Mouse (Mus musculus) MEL (cell line): ENCODE data around the gene Vmn2r42. TPM values are rescaled to one million over a fixed set of nuclear protein-coding genes. Genes with fewer than 3 reads are reported as not detected.
"Not testable (repeated sequence)": the region's sequence is repeated elsewhere in the genome, so short reads cannot be mapped to it uniquely, and the experiment has no call there.

Experiments used
- DNase-seq: peaks from one replicate; pipeline ENCODE4 v3.0.0; 2011; ENCODE audit warnings: low read depth, low spot score
- H3K27ac ChIP-seq: 2 replicates; pipeline ENCODE4 v1.5.1; 2012; ENCODE audit warnings: low read depth, mild to moderate bottlenecking, control low read depth, low read length, moderate library complexity; ENCODE audit not compliant: control insufficient read depth
- H3K27me3 ChIP-seq, 2 experiments: fragments of 150-350 bp in 1 of 2; sonication (generic) in 1 of 2; 2 replicates each; pipeline ENCODE4 v1.6.1; 2012; ENCODE audit warnings: low read length in 2 of 2, mild to moderate bottlenecking in 2 of 2, improper control_type of control experiment in 1 of 2, moderate library complexity in 1 of 2; ENCODE audit not compliant: insufficient read depth in 2 of 2, control insufficient read depth in 1 of 2
- H3K36me3 ChIP-seq, 2 experiments: 2 replicates each; pipeline ENCODE4 v1.6.1; 2012 to 2014; ENCODE audit warnings: low read length in 2 of 2, improper control_type of control experiment in 1 of 2, inconsistent platforms in 1 of 2, mild to moderate bottlenecking in 1 of 2; ENCODE audit not compliant: insufficient read depth in 2 of 2, control insufficient read depth in 1 of 2
- H3K4me1 ChIP-seq, 2 experiments: fragments of 150-350 bp in 1 of 2; sonication (generic) in 1 of 2; 2 replicates each; pipeline ENCODE4 v1.6.1; 2012; ENCODE audit warnings: low read length in 2 of 2, improper control_type of control experiment in 1 of 2, mild to moderate bottlenecking in 1 of 2; ENCODE audit not compliant: insufficient read depth in 2 of 2, control insufficient read depth in 1 of 2
- H3K4me3 ChIP-seq, 2 experiments: fragments of 150-350 bp in 1 of 2; sonication (generic) in 1 of 2; 2 replicates each; pipeline ENCODE4 v1.5.1; 2012; ENCODE audit warnings: low read depth in 2 of 2, low read length in 2 of 2, mild to moderate bottlenecking in 2 of 2, moderate library complexity in 2 of 2, control low read depth in 1 of 2, improper control_type of control experiment in 1 of 2; ENCODE audit not compliant: control insufficient read depth in 1 of 2, insufficient read depth in 1 of 2
- H3K79me2 ChIP-seq: 2 replicates; pipeline ENCODE4 v1.6.1; 2012; ENCODE audit warnings: mild to moderate bottlenecking, low read length, moderate library complexity; ENCODE audit not compliant: control insufficient read depth, poor library complexity, insufficient read depth
- H3K9ac ChIP-seq: 2 replicates; pipeline ENCODE4 v1.6.1; 2012; ENCODE audit warnings: low read depth, mild to moderate bottlenecking, control low read depth, low read length, moderate library complexity; ENCODE audit not compliant: control insufficient read depth, poor library complexity, severe bottlenecking
- H3K9me3 ChIP-seq: fragments of 150-350 bp; sonication (generic); replicated peaks from 2 replicates; pipeline ENCODE4 v1.6.1; 2012; ENCODE audit warnings: mild to moderate bottlenecking, low read length, improper control_type of control experiment, moderate library complexity; ENCODE audit not compliant: insufficient read depth
- polyA plus RNA-seq, 2 experiments: library from polyadenylated mRNA; stranded (reverse) in 1 of 2; unstranded in 1 of 2; fragments of >175 nt in 1 of 2; fragments of >200 nt in 1 of 2; gene quantifications; 2 replicates each; pipeline versions ENCODE4 v1.2.1 to v1.2.4; 2012; ENCODE audit warnings: low replicate concordance in 2 of 2, low read depth in 1 of 2; ENCODE audit not compliant: insufficient read length in 2 of 2, insufficient read depth in 1 of 2, missing spikeins in 1 of 2
- total RNA-seq: library from RNA; depleted of rRNA; stranded (reverse); fragments of 300-350 nt; gene quantifications from 2 replicates; pipeline ENCODE4 v1.2.3, GENCODE M21; 2012; rRNA removed

The Vmn2r42 gene
- not detected in 2 replicates for total RNA-seq
- not detected for polyA plus RNA-seq

DNA sequence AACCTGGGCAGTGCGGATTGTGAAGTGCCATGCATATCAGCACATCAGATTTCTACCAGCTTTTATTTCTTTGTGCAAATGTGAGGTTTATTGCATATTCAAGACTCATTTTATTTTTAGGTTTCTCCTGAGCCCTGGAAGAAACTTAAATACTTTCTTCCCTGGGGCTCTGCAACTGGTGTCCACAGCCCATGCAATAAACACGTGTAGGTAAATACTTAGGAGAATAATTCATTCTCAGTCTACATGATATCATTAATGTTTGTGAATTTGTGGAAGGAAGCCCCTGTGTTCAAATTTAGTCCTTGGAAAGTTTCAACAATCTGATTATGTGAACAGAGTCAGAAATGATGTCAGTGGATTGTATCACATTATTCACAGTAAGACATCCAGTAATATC lies at the start of gene Vmn2r42:
TSS of gene Vmn2r42 (minus strand) at position 101 of the 400 bp plus-strand sequence.
- H3K9me3 ChIP-seq, H3K27me3 ChIP-seq, H3K36me3 ChIP-seq, H3K4me1 ChIP-seq, DNase-seq, H3K4me3 ChIP-seq, H3K27ac ChIP-seq, H3K79me2 ChIP-seq, H3K9ac ChIP-seq: not testable (repeated sequence)

DNA sequence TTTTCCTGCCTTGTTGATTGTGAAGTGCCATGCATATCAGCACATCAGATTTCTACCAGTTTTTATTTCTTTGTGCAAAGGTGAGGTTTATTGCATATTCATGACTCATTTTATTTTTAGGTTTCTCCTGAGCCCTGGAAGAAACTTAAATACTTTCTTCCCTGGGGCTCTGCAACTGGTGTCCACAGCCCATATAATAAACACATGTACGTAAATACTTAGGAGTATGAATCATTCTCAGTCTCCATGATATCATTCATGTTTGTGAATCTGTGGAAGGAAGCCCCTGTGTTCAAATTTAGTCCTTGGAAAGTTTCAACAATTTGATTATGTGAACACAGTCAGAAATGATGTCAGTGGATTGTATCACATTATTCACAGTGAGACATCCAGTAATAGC lies 38.6 kb downstream of the Vmn2r42 start, which contains the start of gene Vmn2r41:
TSS of gene Vmn2r41 (minus strand) at position 101 of the 400 bp plus-strand sequence.
- not testable (repeated sequence) for H3K36me3 ChIP-seq, DNase-seq, H3K9ac ChIP-seq, H3K27me3 ChIP-seq, H3K27ac ChIP-seq, H3K4me1 ChIP-seq, H3K4me3 ChIP-seq, H3K9me3 ChIP-seq, H3K79me2 ChIP-seq

Other genes starting within 250 kb of the Vmn2r42 start
- not detected in 2 replicates for gene Vmn2r41, start 38.7 kb downstream of the Vmn2r42 start, total RNA-seq
- gene Vmn2r41, start 38.7 kb downstream of the Vmn2r42 start, polyA plus RNA-seq = not detected
- not detected in 2 replicates for gene Vmn2r43, start 60.3 kb upstream of the Vmn2r42 start, total RNA-seq
- not detected for gene Vmn2r43, start 60.3 kb upstream of the Vmn2r42 start, polyA plus RNA-seq
- gene Vmn2r44, start 183.0 kb upstream of the Vmn2r42 start, total RNA-seq = not detected in 2 replicates
- not detected for gene Vmn2r44, start 183.0 kb upstream of the Vmn2r42 start, polyA plus RNA-seq